Mouse (Mus musculus) layer of hippocampus, postnatal 10 days (tissue): ENCODE data around the gene Hsf2. TPM values are rescaled to one million over a fixed set of nuclear protein-coding genes. Genes with fewer than 3 reads are reported as not detected.

ENCODE experiments used
- DNase-seq, 2 experiments: peaks; one replicate each; pipeline ENCODE4 v3.0.0; 2021; ENCODE audit warnings: low spot score in 2 of 2
- long read RNA-seq: library from polyadenylated mRNA; stranded (forward); transcript quantifications from one replicate; pipeline ENCODE4 v2.0.0, GENCODE M21; 2023
- total RNA-seq, 2 experiments: library from RNA; stranded (reverse); gene quantifications; 2 replicates each; pipeline ENCODE4 v1.2.3; 2021

The Hsf2 gene
- 10 to 100 TPM; 43.9 to 44.5 TPM for total RNA-seq
- long read RNA-seq, transcript Hsf2-201 (12 exons, 2,604 nt), result major isoform, 15 of 20 reads
- long read RNA-seq, partial matches to known transcripts, result 1 of 20 reads
- long read RNA-seq, other reads (novel, unspliced or antisense), result 4 of 20 reads

- DNase-seq, result peak; percentile 94 to 96
Measured at GRCm38 (mm10) chr10:57485908-57486541, at the start of gene Hsf2. Hsf2 (plus strand) TSS chr10:57486385.

- no peak for DNase-seq
Measured at GRCm38 (mm10) chr10:57437898-57438297, 48.3 kb upstream of the Hsf2 start.

- DNase-seq, result no peak
Measured at GRCm38 (mm10) chr10:57441049-57441448, 45.1 kb upstream of the Hsf2 start.

GRCm38 (mm10) chr10:57444392-57444791 lies 41.8 kb upstream of the Hsf2 start:
- DNase-seq, result no peak

- DNase-seq, result no peak
Measured at GRCm38 (mm10) chr10:57445655-57446054, 40.5 kb upstream of the Hsf2 start.

- no peak for DNase-seq
Measured at GRCm38 (mm10) chr10:57447657-57448050, 38.5 kb upstream of the Hsf2 start.

- DNase-seq, result peak; percentile 85 to 91
Measured at GRCm38 (mm10) chr10:57448051-57448716, 38.0 kb upstream of the Hsf2 start.

- DNase-seq, result peak; percentile 30 to 51
Measured at GRCm38 (mm10) chr10:57463298-57463697, 22.9 kb upstream of the Hsf2 start.

- DNase-seq, result no peak
Measured at GRCm38 (mm10) chr10:57465768-57466167, 20.4 kb upstream of the Hsf2 start.

- DNase-seq, result no peak
Measured at GRCm38 (mm10) chr10:57477121-57477843, 8.9 kb upstream of the Hsf2 start.

GRCm38 (mm10) chr10:57481717-57482116 lies 4.5 kb upstream of the Hsf2 start:
- DNase-seq, result no peak

- DNase-seq, result no peak
Measured at GRCm38 (mm10) chr10:57484741-57485140, 1.4 kb upstream of the Hsf2 start.

- DNase-seq, result peak; percentile 86 to 88
Measured at GRCm38 (mm10) chr10:57486542-57487071, 422 bp downstream of the Hsf2 start.

GRCm38 (mm10) chr10:57487201-57487600 lies 1.0 kb downstream of the Hsf2 start:
- DNase-seq, result peak in 1 of 2 experiments; percentile 11

- no peak for DNase-seq
Measured at GRCm38 (mm10) chr10:57488591-57488990, 2.4 kb downstream of the Hsf2 start.

- no peak for DNase-seq
Measured at GRCm38 (mm10) chr10:57492050-57492449, 5.9 kb downstream of the Hsf2 start.

- no peak for DNase-seq
Measured at GRCm38 (mm10) chr10:57499414-57500156, 13.4 kb downstream of the Hsf2 start.

GRCm38 (mm10) chr10:57514616-57515015 lies 28.4 kb downstream of the Hsf2 start:
- no peak for DNase-seq

GRCm38 (mm10) chr10:57515278-57515677 lies 29.1 kb downstream of the Hsf2 start:
- no peak for DNase-seq

GRCm38 (mm10) chr10:57526469-57526868 lies 40.3 kb downstream of the Hsf2 start:
- DNase-seq, result no peak

GRCm38 (mm10) chr10:57531076-57531475 lies 44.9 kb downstream of the Hsf2 start:
- DNase-seq, result no peak
